Mouse (Mus musculus): ENCODE results near the gene Cdhr1. TPM values are rescaled to one million over a fixed set of nuclear protein-coding genes. Genes with fewer than 3 reads are reported as not detected.

The Cdhr1 gene
- polyA plus RNA-seq, 1 experiment from 2014 or later, result 0.47 TPM

- ATAC-seq (replicated peaks; ENCODE audit: low FRiP score, low TSS enrichment, low read depth), result no peak
- no peak overlapping the region for H3K9ac ChIP-seq (ENCODE audit: low read length)
Measured at GRCm38 (mm10) chr14:37064849-37065248, 33.3 kb downstream of the Cdhr1 start.

GRCm38 (mm10) chr14:37048914-37049410 lies 49.2 kb downstream of the Cdhr1 start, which contains the start of gene Rgr:
Gene Rgr, minus strand, starts transcription at chr14:37048964.
- Histone ChIP-seq H3K9me3 (ENCODE audit: control insufficient read depth, low read length) (no peaks in the 10 kb centered on the region), H3K27ac (ENCODE audit: low read depth) (no peak within 1 kb of the TSS), H3K4me1 (replicated peaks; ENCODE audit: control insufficient read depth, insufficient read depth, low read length) (no peaks in the 10 kb centered on the region), H3K36me3 (ENCODE audit: control insufficient read depth, insufficient read depth, low read length) (no peaks in the 10 kb centered on the region), H3K4me2 (ENCODE audit: low read length) (no peak within 1 kb of the TSS), H3K9ac (ENCODE audit: low read length) (no peak within 1 kb of the TSS), H3K27me3 (replicated peaks; ENCODE audit: control insufficient read depth, insufficient read depth, low read length) (no peaks in the 10 kb centered on the region), H3K4me3 (ENCODE audit: low read depth, low read length) (no peak within 1 kb of the TSS)
- 68% methylated on average over 1 of the region's 1 CpGs for WGBS
- no peak for DNase-seq (ENCODE audit: low spot score)
- ATAC-seq (replicated peaks; ENCODE audit: low FRiP score, low TSS enrichment, low read depth), result no peak

More at GRCm38 (mm10) chr14:37064849-37065248, 33.3 kb downstream of the Cdhr1 start:
- Histone ChIP-seq H3K4me2 (ENCODE audit: low read length) (no peak overlapping the region), H3K27me3 (replicated peaks; ENCODE audit: control insufficient read depth, insufficient read depth, low read length) (no peaks in the 10 kb centered on the region), H3K9me3 (ENCODE audit: control insufficient read depth, low read length) (no peaks in the 10 kb centered on the region), H3K36me3 (ENCODE audit: control insufficient read depth, insufficient read depth, low read length) (no peaks in the 10 kb centered on the region), H3K4me1 (replicated peaks; ENCODE audit: control insufficient read depth, insufficient read depth, low read length) (no peaks in the 10 kb centered on the region), H3K27ac (ENCODE audit: low read depth) (no peak overlapping the region), H3K4me3 (ENCODE audit: low read depth, low read length) (no peak overlapping the region)
- 60% methylated on average over 2 of the region's 2 CpGs for WGBS
- DNase-seq (ENCODE audit: low spot score), result no peak

GRCm38 (mm10) chr14:37034432-37034831 lies 63.7 kb downstream of the Cdhr1 start:
- no peak for DNase-seq (ENCODE audit: low spot score)
- Histone ChIP-seq H3K9me3 (ENCODE audit: control insufficient read depth, low read length) (no peaks in the 10 kb centered on the region), H3K4me3 (ENCODE audit: low read depth, low read length) (no peak overlapping the region), H3K36me3 (ENCODE audit: control insufficient read depth, insufficient read depth, low read length) (no peaks in the 10 kb centered on the region), H3K4me1 (replicated peaks; ENCODE audit: control insufficient read depth, insufficient read depth, low read length) (no peaks in the 10 kb centered on the region), H3K27me3 (replicated peaks; ENCODE audit: control insufficient read depth, insufficient read depth, low read length) (no peaks in the 10 kb centered on the region), H3K4me2 (ENCODE audit: low read length) (no peak overlapping the region), H3K27ac (ENCODE audit: low read depth) (no peak overlapping the region), H3K9ac (ENCODE audit: low read length) (no peak overlapping the region)
- WGBS, result 54% methylated on average over 5 of the region's 5 CpGs
- no peak for ATAC-seq (replicated peaks; ENCODE audit: low FRiP score, low TSS enrichment, low read depth)

- Histone ChIP-seq H3K36me3 (ENCODE audit: control insufficient read depth, insufficient read depth, low read length) (no peaks in the 10 kb centered on the region), H3K4me2 (ENCODE audit: low read length) (no peak overlapping the region), H3K9me3 (ENCODE audit: control insufficient read depth, low read length) (no peaks in the 10 kb centered on the region), H3K27ac (ENCODE audit: low read depth) (no peak overlapping the region), H3K9ac (ENCODE audit: low read length) (no peak overlapping the region), H3K27me3 (replicated peaks; ENCODE audit: control insufficient read depth, insufficient read depth, low read length) (no peaks in the 10 kb centered on the region), H3K4me3 (ENCODE audit: low read depth, low read length) (no peak overlapping the region), H3K4me1 (replicated peaks; ENCODE audit: control insufficient read depth, insufficient read depth, low read length) (no peaks in the 10 kb centered on the region)
- no peak for ATAC-seq (replicated peaks; ENCODE audit: low FRiP score, low TSS enrichment, low read depth)
- 14% methylated on average over 7 of the region's 7 CpGs for WGBS
- peak; percentile 87 for DNase-seq (ENCODE audit: low spot score)
Measured at GRCm38 (mm10) chr14:37033241-37033640, 64.9 kb downstream of the Cdhr1 start.

GRCm38 (mm10) chr14:37032481-37033104 lies 65.6 kb downstream of the Cdhr1 start:
- H3K4me3 ChIP-seq (ENCODE audit: low read depth, low read length), result no peak overlapping the region
- no peak overlapping the region for H3K27ac ChIP-seq (ENCODE audit: low read depth)
- ATAC-seq (replicated peaks; ENCODE audit: low FRiP score, low TSS enrichment, low read depth), result no peak
- DNase-seq (ENCODE audit: low spot score), result no peak
- H3K36me3 ChIP-seq (ENCODE audit: control insufficient read depth, insufficient read depth, low read length), result no peaks in the 10 kb centered on the region
- H3K4me2 ChIP-seq (ENCODE audit: low read length), result no peak overlapping the region
- WGBS, result 69% methylated on average over 11 of the region's 11 CpGs
- no peak overlapping the region for H3K9ac ChIP-seq (ENCODE audit: low read length)
- H3K9me3 ChIP-seq (ENCODE audit: control insufficient read depth, low read length), result no peaks in the 10 kb centered on the region
- H3K27me3 ChIP-seq (replicated peaks; ENCODE audit: control insufficient read depth, insufficient read depth, low read length), result no peaks in the 10 kb centered on the region
- no peaks in the 10 kb centered on the region for H3K4me1 ChIP-seq (replicated peaks; ENCODE audit: control insufficient read depth, insufficient read depth, low read length)

GRCm38 (mm10) chr14:37028555-37028954 lies 69.6 kb downstream of the Cdhr1 start:
- DNase-seq (ENCODE audit: low spot score) (no peak), ATAC-seq (replicated peaks; ENCODE audit: low FRiP score, low TSS enrichment, low read depth) (no peak)
- Histone ChIP-seq H3K4me1 (replicated peaks; ENCODE audit: control insufficient read depth, insufficient read depth, low read length) (no peaks in the 10 kb centered on the region), H3K27ac (ENCODE audit: low read depth) (no peak overlapping the region), H3K4me2 (ENCODE audit: low read length) (no peak overlapping the region), H3K4me3 (ENCODE audit: low read depth, low read length) (no peak overlapping the region), H3K9ac (ENCODE audit: low read length) (no peak overlapping the region), H3K9me3 (ENCODE audit: control insufficient read depth, low read length) (no peaks in the 10 kb centered on the region), H3K27me3 (replicated peaks; ENCODE audit: control insufficient read depth, insufficient read depth, low read length) (no peaks in the 10 kb centered on the region), H3K36me3 (ENCODE audit: control insufficient read depth, insufficient read depth, low read length) (no peaks in the 10 kb centered on the region)
- WGBS, result 95% methylated on average over 3 of the region's 3 CpGs

GRCm38 (mm10) chr14:37027951-37028350 lies 70.2 kb downstream of the Cdhr1 start:
- no peak overlapping the region for H3K27ac ChIP-seq (ENCODE audit: low read depth)
- H3K4me1 ChIP-seq (replicated peaks; ENCODE audit: control insufficient read depth, insufficient read depth, low read length), result no peaks in the 10 kb centered on the region
- ATAC-seq (replicated peaks; ENCODE audit: low FRiP score, low TSS enrichment, low read depth) (no peak), DNase-seq (ENCODE audit: low spot score) (no peak)
- 93% methylated on average over 3 of the region's 3 CpGs for WGBS
- no peaks in the 10 kb centered on the region for H3K27me3 ChIP-seq (replicated peaks; ENCODE audit: control insufficient read depth, insufficient read depth, low read length)
- H3K4me2 ChIP-seq (ENCODE audit: low read length), result no peak overlapping the region
- H3K4me3 ChIP-seq (ENCODE audit: low read depth, low read length), result no peak overlapping the region
- no peaks in the 10 kb centered on the region for H3K9me3 ChIP-seq (ENCODE audit: control insufficient read depth, low read length)
- H3K9ac ChIP-seq (ENCODE audit: low read length), result no peak overlapping the region
- no peaks in the 10 kb centered on the region for H3K36me3 ChIP-seq (ENCODE audit: control insufficient read depth, insufficient read depth, low read length)

All from intestine, embryonic 14.5 days (tissue).